Mouse (Mus musculus): ENCODE data around the gene Rpl26.

Gene Rpl26

GRCm38 (mm10) chr11:68901351-68902046 lies at the start of gene Rpl26:
Gene Rpl26, plus strand, starts transcription at chr11:68901583.
- in situ Hi-C loops (cut with MboI), result loop anchor here (10.0 kb wide), 1 partner anchor 223 kb away; the partner anchor contains the start of genes 9130213A22Rik, Aloxe3 and Hes7

- in situ Hi-C loops (cut with MboI), result no loop called here
These were observed 49.5 kb upstream of the Rpl26 start for GRCm38 (mm10) chr11:68851644-68852485.

DNA sequence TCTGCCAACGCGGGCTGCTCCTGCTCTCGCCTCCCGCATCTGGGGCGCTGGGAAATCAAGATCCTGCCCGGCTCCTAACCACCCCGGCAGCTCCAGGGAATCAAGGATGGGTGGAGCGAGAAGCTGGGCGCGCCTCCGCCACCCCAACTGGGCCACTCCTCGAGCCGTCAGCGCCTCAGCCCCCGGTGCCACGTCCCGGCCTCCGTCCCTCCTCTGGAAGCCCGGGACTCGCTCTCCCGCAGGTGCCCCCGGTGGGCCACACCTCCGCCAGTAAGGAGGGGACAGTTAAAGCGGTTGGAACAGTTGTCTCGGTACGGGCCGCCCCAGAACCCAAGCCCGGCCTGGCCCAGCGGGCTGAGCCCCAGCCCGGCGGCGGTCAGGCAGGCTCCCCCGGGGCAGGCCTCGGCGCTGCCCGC lies 48.9 kb upstream of the Rpl26 start:
- in situ Hi-C loops (cut with MboI), result no loop called here

DNA sequence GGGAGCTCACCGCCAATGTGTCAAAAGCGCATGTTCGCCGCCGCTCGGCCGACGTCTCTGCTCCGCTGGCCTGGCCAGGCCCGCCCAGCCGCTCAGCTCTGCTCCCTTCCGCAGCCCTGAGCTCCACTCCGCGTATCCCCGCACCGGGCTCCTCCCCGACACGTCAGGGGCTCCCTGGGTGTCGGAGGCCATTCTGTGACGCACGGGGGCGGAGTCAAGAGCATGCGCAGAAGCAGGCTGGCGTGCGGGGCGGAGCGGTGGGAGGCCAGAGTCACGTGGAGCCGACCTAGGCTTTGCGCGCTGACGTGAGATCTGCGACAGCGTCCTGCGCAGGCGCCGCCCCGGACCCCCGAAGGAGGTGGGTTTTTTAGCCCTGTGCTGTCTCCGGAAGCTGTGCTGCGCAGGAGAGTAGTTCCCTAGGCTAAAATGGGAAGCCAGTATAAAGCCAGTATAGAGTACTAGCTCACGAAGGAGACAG lies 48.4 kb upstream of the Rpl26 start:
- in situ Hi-C loops (cut with MboI), result no loop called here

DNA sequence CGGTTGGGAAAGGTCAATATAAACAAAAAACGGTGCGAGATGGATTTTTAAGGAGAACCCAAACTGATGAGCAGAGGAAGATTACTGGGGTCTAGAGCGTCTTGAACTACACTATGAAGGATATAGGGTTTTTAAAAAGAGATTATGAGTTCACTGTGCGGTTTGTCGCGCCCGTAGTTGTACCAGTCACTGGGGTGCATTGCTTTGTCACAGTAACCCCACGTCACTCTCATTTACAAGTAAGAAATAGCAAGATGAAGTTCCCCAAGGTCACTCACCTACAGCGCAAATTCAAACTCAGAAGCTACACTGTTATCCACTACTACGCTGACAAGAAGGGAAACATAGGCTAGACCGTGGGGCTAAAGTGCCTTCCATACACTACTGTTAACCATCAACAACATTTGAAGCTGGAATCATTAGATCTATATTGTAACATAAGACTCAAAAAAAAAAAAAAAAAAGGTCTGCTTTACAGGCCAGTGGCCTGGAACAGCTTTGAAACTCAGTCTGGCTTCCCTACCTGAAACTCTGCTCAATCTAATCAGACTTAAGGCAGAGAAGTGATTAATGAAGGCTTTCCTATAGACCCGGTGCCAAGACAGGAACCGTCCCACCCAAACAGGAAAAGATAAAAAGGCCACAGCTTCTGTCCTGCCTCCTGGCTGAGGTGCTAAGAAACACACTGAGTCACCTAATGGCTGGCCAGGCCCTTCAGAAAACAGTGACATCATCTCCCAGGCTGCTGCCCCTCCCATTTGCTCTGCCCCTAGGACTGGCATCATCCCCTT lies 47.6 kb upstream of the Rpl26 start:
- in situ Hi-C loops (cut with MboI), result no loop called here

DNA sequence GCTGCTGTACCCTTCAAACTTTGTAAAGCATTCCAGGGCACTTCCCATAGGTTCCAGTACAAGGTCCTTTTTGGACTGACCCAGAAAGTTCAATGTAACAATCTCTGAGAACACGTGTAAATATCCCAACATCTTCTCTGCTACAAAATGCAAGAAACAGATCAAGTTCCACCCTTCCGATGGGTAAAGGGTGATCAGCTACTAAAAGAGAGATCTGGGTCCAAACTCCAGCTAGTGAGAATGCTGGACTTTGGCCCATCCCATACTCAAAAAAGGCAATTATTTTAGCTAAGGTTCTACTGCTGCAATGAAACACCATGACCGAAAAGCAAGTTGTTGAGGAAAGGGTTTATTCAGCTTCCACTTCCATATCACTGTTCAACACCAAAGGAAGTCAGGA lies 46.8 kb upstream of the Rpl26 start:
- in situ Hi-C loops (cut with MboI), result no loop called here

DNA sequence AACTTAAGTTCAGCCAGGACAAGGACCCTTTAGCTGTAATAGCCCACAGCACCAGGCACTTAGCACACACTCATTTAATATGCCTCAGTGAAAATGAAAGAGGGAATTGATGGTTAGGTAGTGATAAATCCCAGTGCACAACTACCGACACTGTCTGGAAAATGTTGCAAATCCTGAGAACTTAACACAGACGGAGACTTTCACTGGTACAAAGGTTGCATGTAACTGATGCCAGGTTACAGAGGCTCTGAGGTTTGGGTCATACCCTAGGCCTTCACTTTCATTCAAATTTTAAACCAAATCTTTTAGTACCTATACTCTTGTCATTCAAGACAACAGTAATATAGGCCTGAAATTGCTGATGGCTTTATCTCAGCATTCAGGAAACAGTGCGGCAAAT lies 44.1 kb upstream of the Rpl26 start:
- in situ Hi-C loops (cut with MboI), result no loop called here

DNA sequence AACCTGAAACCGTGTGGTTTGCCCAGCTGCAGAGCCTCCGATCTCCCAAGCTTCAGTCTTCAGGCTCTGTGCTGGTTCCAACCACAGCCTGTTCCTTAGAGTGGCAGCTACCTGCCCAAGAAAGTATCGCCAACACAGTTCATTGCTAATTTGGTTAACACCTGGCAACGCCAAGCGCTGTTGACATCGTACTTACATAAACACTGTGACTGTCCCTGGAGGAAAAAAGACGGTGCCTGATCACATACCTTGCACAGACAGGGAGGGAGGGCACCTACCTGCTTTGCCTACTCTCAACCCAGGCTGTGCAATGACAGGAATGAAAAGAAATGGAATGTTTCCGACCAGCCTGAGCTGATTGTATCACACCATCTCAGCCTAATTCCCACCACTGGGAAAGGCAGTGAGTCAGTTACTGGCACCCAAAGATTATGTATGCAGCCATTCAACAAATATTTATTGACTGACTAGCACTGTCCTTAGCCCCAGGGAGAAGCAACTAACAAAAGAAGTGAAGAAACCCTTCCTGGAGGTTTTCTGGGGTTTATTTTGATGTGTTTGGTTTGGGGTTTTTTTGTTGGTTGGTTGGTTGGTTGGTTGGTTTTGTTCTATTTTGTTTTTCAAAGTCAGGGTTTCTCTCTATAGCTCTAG lies 41.3 kb upstream of the Rpl26 start:
- in situ Hi-C loops (cut with MboI), result no loop called here

DNA sequence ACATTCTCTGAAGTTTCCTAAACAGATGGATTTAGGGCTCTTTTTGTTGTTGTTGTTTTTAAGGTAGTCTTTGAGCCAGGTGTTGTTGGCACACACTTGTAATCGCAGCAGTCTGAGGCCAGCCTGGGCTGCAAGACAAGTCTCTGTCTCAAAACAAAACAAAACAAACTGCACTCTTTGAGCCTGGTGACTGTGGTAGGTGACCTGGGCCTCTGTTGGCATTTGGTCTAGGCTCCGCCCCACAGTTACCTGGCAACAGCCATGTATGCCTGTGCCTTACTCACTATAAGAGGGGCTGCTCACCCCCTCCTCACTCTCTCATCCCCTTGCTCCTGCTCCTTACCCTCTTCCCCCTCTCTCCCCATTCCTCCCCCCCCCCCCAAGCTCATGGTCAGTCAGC lies 39.1 kb upstream of the Rpl26 start:
- in situ Hi-C loops (cut with MboI), result no loop called here

GRCm38 (mm10) chr11:68863631-68864091 lies 37.7 kb upstream of the Rpl26 start:
- in situ Hi-C loops (cut with MboI), result no loop called here

DNA sequence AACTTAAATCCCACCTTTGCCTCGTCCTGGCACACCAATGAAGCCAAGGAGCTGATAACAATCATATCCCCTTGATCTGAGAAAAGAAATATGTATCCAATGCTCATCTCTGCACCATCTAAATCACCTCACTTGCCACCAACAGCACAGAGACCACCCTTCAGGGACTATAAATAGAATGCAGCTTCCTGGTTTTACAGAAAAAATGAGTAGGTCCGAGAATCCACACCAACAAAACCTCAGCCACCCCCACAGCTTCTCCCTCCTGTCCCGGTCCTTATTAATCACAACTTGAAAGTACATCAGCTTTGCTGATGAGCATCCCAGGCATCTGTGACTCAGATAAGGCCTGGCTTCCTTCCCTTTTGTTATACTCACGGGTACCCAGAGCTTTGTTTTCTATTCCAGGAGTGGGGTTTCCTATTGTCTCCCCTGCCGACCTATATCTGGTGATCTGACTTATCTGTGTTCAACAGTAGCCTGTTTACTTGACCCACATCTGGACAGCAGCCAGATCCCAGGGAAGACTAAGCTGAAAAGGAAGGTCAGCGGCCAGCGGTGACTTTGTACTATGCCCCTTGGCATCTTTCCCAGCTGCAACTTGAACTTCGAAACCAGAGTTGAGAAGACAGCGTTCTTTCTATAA lies 36.7 kb upstream of the Rpl26 start:
- in situ Hi-C loops (cut with MboI), result no loop called here

DNA sequence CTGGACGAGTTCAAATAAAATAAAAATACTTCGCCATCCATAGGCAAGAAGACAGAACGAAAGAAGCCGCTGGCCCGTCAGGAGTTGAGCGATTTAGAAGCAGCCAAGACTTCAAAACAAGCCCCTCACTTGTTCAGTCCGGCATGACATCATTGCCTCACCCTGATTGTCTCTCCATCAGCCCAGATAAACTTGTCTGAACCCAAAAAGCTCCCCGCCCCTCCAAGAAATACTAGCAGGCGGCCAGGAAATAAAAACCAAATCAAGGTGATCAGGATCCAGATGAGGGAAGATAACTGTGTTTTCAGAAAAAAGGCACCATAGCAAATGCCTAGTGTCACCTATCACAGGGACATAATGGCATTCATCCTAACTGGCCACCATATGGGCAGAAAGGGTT lies 30.1 kb upstream of the Rpl26 start:
- in situ Hi-C loops (cut with MboI), result no loop called here

DNA sequence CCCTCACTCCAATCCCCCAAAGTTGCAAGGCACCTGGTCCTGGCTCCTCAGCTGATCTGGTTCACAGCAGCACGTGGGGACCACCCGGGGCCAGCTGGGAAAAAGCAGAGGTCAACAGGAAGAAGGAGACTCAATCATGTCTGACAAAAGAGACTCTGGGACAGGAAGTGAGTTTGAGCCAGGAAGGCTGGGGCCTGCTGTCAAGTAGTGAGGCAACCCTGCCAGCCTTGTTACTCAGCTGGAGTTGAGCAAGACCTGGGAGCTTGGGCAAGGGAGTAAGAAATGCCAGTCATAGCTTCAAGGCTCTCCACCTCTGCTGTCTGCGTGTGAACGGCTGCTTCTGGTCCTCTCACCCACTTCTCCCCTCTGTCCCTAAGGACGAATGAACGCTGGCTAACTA lies 29.6 kb upstream of the Rpl26 start, which contains the start of gene Ndel1:
Gene Ndel1 (minus strand): TSS at position 111 of the 400 bp plus-strand sequence.
- in situ Hi-C loops (cut with MboI), result no loop called here

DNA sequence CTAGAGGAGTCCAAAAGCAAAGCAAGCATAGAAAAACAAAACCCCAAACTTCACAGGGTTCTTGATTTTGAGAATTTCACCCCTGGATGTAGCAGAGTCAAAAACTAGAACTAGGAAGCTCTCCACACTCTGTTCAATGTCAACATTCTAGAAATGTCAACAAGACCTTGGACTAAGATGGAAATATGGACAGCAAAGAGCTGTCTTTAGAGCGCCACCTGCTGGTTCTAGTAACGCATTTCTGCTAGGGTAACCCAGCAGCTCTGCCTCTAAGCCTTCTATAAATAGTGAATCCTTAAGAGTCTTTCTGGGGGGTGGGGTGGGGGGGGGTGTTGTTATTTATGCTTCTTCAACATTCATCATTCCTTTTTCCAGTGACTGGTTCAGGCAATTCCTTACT lies 26.5 kb upstream of the Rpl26 start:
- in situ Hi-C loops (cut with MboI), result no loop called here

DNA sequence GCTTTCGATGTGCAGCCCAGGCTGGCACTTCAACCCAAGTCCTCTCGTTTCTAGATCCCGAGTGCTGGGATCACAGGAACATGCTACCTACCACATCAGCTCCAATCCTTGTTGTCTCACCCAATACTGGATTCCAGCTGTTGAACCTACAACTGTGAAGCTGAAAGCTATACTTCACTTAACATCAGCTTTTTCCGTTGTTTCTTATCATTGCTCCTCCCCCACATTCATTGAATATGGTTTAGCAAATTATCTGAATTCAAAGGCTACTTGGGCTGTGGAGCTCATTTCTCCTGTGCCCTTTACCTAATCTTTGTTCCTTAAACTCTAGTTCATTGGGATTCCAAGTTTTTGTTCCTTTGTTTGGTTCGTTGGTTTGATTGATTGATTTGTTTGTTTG lies 22.6 kb upstream of the Rpl26 start:
- in situ Hi-C loops (cut with MboI), result no loop called here

DNA sequence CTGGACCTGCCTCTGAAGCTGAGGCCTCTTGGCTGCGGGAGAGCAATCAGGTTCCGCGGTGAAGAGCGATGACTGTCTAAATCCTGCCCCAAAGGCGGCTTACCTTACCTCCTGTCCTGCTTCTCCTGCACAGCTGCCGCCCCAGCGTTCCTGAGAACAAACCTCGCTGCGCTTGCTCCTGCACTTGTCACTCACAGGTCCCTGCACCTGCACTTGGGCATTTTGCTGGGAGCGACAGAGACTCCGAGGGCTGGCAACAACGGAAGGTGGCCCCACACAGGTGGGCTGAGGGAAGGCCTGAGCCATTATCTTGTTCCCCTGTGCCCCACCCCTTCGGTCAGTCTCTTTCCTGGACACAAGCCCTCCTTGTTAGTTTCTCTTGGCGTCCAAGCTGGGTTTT lies 19.3 kb upstream of the Rpl26 start:
- in situ Hi-C loops (cut with MboI), result no loop called here

- in situ Hi-C loops (cut with MboI), result no loop called here
These were observed 17.5 kb upstream of the Rpl26 start for GRCm38 (mm10) chr11:68883843-68884242.

GRCm38 (mm10) chr11:68884368-68884767 lies 17.0 kb upstream of the Rpl26 start:
- in situ Hi-C loops (cut with MboI), result no loop called here

GRCm38 (mm10) chr11:68886091-68886490 lies 15.3 kb upstream of the Rpl26 start:
- in situ Hi-C loops (cut with MboI), result no loop called here

- in situ Hi-C loops (cut with MboI), result no loop called here
These were observed 13.1 kb upstream of the Rpl26 start, which contains the start of gene Rnf222 for GRCm38 (mm10) chr11:68888253-68888652. Gene Rnf222, plus strand, starts transcription at chr11:68888553.

- in situ Hi-C loops (cut with MboI), result no loop called here
These were observed 12.7 kb upstream of the Rpl26 start for GRCm38 (mm10) chr11:68888653-68889052.
